Mouse (Mus musculus) forebrain, embryonic 13.5 days (tissue): ENCODE measurements around the gene Pdzrn4. TPM values are rescaled to one million over a fixed set of nuclear protein-coding genes. Genes with fewer than 3 reads are reported as not detected.

Source experiments
- ATAC-seq: fragments of 200-750 bp; cut with Nextera tagmentation; 2 replicates; pipeline ENCODE4 v1.8.0; 2017
- H3K27ac ChIP-seq: fragments of 300-500 bp; sonication (generic); 2 replicates; pipeline ENCODE4 v1.5.1; 2015; ENCODE audit warnings: inconsistent platforms, mild to moderate bottlenecking, moderate library complexity
- H3K27me3 ChIP-seq: fragments of 300-500 bp; sonication (generic); 2 replicates; pipeline ENCODE4 v1.6.1; 2015; ENCODE audit warnings: mild to moderate bottlenecking, inconsistent platforms
- H3K36me3 ChIP-seq: fragments of 300-500 bp; sonication (generic); 2 replicates; pipeline ENCODE4 v1.6.1; 2015; ENCODE audit warnings: mild to moderate bottlenecking, inconsistent platforms; ENCODE audit not compliant: poor library complexity, severe bottlenecking
- H3K4me1 ChIP-seq: fragments of 300-500 bp; sonication (generic); 2 replicates; pipeline ENCODE4 v1.6.1; 2015; ENCODE audit warnings: inconsistent platforms
- H3K4me2 ChIP-seq: fragments of 300-500 bp; sonication (generic); 2 replicates; pipeline ENCODE4 v1.6.1; 2015; ENCODE audit warnings: inconsistent platforms, mild to moderate bottlenecking, moderate library complexity
- H3K4me3 ChIP-seq: fragments of 300-500 bp; sonication (generic); 2 replicates; pipeline ENCODE4 v1.5.1; 2015; ENCODE audit warnings: mild to moderate bottlenecking, inconsistent platforms
- H3K9ac ChIP-seq: fragments of 300-500 bp; sonication (generic); 2 replicates; pipeline ENCODE4 v1.6.1; 2015; ENCODE audit warnings: mild to moderate bottlenecking, inconsistent platforms
- H3K9me3 ChIP-seq: fragments of 300-500 bp; sonication (generic); replicated peaks from 2 replicates; pipeline ENCODE4 v1.6.1; 2016; ENCODE audit warnings: inconsistent platforms
- WGBS: fragments of 180-500 bp; shearing (Covaris S2); methylation state at CpG from one replicate; pipeline ENCODE4 v1.1.7; 2015; 5-methylcytosine and 5-hydroxymethylcytosine counted together
- polyA plus RNA-seq: library from polyadenylated mRNA; unstranded; fragments of >200 nt; fragmentation: Nextera tagmentation; extraction: Ambion mirVana; gene quantifications from 2 replicates; pipeline ENCODE4 v1.2.1, GENCODE M21; 2015

The Pdzrn4 gene
- polyA plus RNA-seq, 1 experiment from 2014 or later: 10.3 TPM

- H3K9me3 ChIP-seq: no peaks in the 10 kb centered on the region
- no peak overlapping the region for H3K4me3 ChIP-seq
- H3K4me2 ChIP-seq: peak overlapping the region; percentile 6; the same call in 1 of the 2 replicates
- 9% methylated on average over 17 of the region's 17 CpGs for WGBS
- no peak overlapping the region for H3K9ac ChIP-seq
- peak; percentile 63; the same call in 1 of the 2 replicates for ATAC-seq
- peaks cover 8% of the 10 kb centered on the region for H3K4me1 ChIP-seq
- H3K27ac ChIP-seq: no peak overlapping the region
- no peaks in the 10 kb centered on the region for H3K27me3 ChIP-seq
- H3K36me3 ChIP-seq: no peaks in the 10 kb centered on the region
Observed at GRCm38 (mm10) chr15:92757085-92757903, 360.6 kb downstream of the Pdzrn4 start.

- WGBS: 59% methylated on average over 8 of the region's 8 CpGs
- no peaks in the 10 kb centered on the region for H3K9me3 ChIP-seq
- ATAC-seq: no peak
- no peak overlapping the region for H3K4me2 ChIP-seq
- H3K27ac ChIP-seq: no peak overlapping the region
- no peak overlapping the region for H3K4me3 ChIP-seq
- H3K4me1 ChIP-seq: peaks cover 8% of the 10 kb centered on the region
- no peak overlapping the region for H3K9ac ChIP-seq
- no peaks in the 10 kb centered on the region for H3K36me3 ChIP-seq
- H3K27me3 ChIP-seq: no peaks in the 10 kb centered on the region
Observed at GRCm38 (mm10) chr15:92759001-92759400, 362.3 kb downstream of the Pdzrn4 start.

- H3K27ac ChIP-seq: no peak overlapping the region
- 90% methylated on average over 5 of the region's 5 CpGs for WGBS
- no peaks in the 10 kb centered on the region for H3K9me3 ChIP-seq
- no peak overlapping the region for H3K4me2 ChIP-seq
- H3K4me3 ChIP-seq: no peak overlapping the region
- H3K27me3 ChIP-seq: no peaks in the 10 kb centered on the region
- H3K36me3 ChIP-seq: no peaks in the 10 kb centered on the region
- no peak overlapping the region for H3K9ac ChIP-seq
- no peaks in the 10 kb centered on the region for H3K4me1 ChIP-seq
- ATAC-seq: no peak
Observed at GRCm38 (mm10) chr15:92763303-92763702, 366.6 kb downstream of the Pdzrn4 start.

- Histone ChIP-seq H3K27me3 (no peaks in the 10 kb centered on the region), H3K4me3 (no peak overlapping the region), H3K4me2 (no peak overlapping the region), H3K4me1 (no peaks in the 10 kb centered on the region), H3K9ac (no peak overlapping the region), H3K9me3 (no peaks in the 10 kb centered on the region), H3K36me3 (no peaks in the 10 kb centered on the region; the same call in 1 of the 2 replicates), H3K27ac (no peak overlapping the region)
- no peak for ATAC-seq
- 79% methylated on average over 15 of the region's 15 CpGs for WGBS
Observed at GRCm38 (mm10) chr15:92769535-92769934, 372.9 kb downstream of the Pdzrn4 start.

- Histone ChIP-seq H3K4me2 (no peak overlapping the region), H3K4me3 (no peak overlapping the region), H3K27me3 (no peaks in the 10 kb centered on the region), H3K9me3 (no peaks in the 10 kb centered on the region), H3K4me1 (peaks cover 4% of the 10 kb centered on the region; the same call in 1 of the 2 replicates), H3K9ac (no peak overlapping the region), H3K27ac (no peak overlapping the region), H3K36me3 (no peaks in the 10 kb centered on the region)
- no peak for ATAC-seq
- 81% methylated on average over 14 of the region's 14 CpGs for WGBS
Observed at GRCm38 (mm10) chr15:92788036-92788435, 391.4 kb downstream of the Pdzrn4 start.

- H3K4me1 ChIP-seq: no peaks in the 10 kb centered on the region
- no peak overlapping the region for H3K27ac ChIP-seq
- H3K9ac ChIP-seq: no peak overlapping the region
- ATAC-seq: no peak
- H3K4me3 ChIP-seq: no peak overlapping the region
- no peaks in the 10 kb centered on the region for H3K9me3 ChIP-seq
- no peaks in the 10 kb centered on the region for H3K27me3 ChIP-seq
- no peaks in the 10 kb centered on the region for H3K36me3 ChIP-seq
- WGBS: 93% methylated on average over 3 of the region's 3 CpGs
- H3K4me2 ChIP-seq: no peak overlapping the region
Observed at GRCm38 (mm10) chr15:92794275-92794674, 397.6 kb downstream of the Pdzrn4 start.

- Histone ChIP-seq H3K27ac (no peak overlapping the region), H3K27me3 (no peaks in the 10 kb centered on the region), H3K36me3 (no peaks in the 10 kb centered on the region), H3K4me2 (no peak overlapping the region), H3K4me1 (peaks cover 9% of the 10 kb centered on the region), H3K9ac (no peak overlapping the region), H3K4me3 (no peak overlapping the region), H3K9me3 (no peaks in the 10 kb centered on the region)
- peak; percentile 63 for ATAC-seq
- WGBS: 12% methylated on average over 3 of the region's 3 CpGs
Observed at GRCm38 (mm10) chr15:92805934-92806333, 409.3 kb downstream of the Pdzrn4 start.

GRCm38 (mm10) chr15:92806352-92806751 lies 409.7 kb downstream of the Pdzrn4 start:
- H3K27ac ChIP-seq: no peak overlapping the region
- no peak overlapping the region for H3K4me3 ChIP-seq
- peak; percentile 51; the same call in 1 of the 2 replicates for ATAC-seq
- no peaks in the 10 kb centered on the region for H3K27me3 ChIP-seq
- no peak overlapping the region for H3K4me2 ChIP-seq
- no peaks in the 10 kb centered on the region for H3K9me3 ChIP-seq
- 44% methylated on average over 1 of the region's 1 CpGs for WGBS
- H3K36me3 ChIP-seq: no peaks in the 10 kb centered on the region
- peaks cover 9% of the 10 kb centered on the region for H3K4me1 ChIP-seq
- H3K9ac ChIP-seq: no peak overlapping the region
